Mouse (Mus musculus) layer of hippocampus, adult 2 months (tissue): ENCODE measurements around the gene Prrg4. TPM values are rescaled to one million over a fixed set of nuclear protein-coding genes. Genes with fewer than 3 reads are reported as not detected.

Source experiments
- DNase-seq, 2 experiments: peaks; one replicate each; pipeline ENCODE4 v3.0.0; 2022; ENCODE audit warnings: low spot score in 2 of 2
- H3K27ac ChIP-seq: fragments of 200-600 bp; 2 replicates; pipeline ENCODE4 v1.8.1; 2022
- H3K4me3 ChIP-seq: fragments of 200-600 bp; 2 replicates; pipeline ENCODE4 v1.8.1; 2022; ENCODE audit warnings: mild to moderate bottlenecking
- CTCF ChIP-seq: fragments of 200-600 bp; conservative IDR thresholded peaks from 2 replicates; pipeline ENCODE4 v1.8.1; 2022; ENCODE audit warnings: antibody characterized with exemption, mild to moderate bottlenecking, moderate library complexity
- total RNA-seq, 2 experiments: library from RNA; stranded (reverse); gene quantifications; 2 replicates each; pipeline ENCODE4 v1.2.3; 2021

Prrg4 gene
- total RNA-seq, 2 experiments from 2014 or later = 0.47 to 0.56 TPM

DNA sequence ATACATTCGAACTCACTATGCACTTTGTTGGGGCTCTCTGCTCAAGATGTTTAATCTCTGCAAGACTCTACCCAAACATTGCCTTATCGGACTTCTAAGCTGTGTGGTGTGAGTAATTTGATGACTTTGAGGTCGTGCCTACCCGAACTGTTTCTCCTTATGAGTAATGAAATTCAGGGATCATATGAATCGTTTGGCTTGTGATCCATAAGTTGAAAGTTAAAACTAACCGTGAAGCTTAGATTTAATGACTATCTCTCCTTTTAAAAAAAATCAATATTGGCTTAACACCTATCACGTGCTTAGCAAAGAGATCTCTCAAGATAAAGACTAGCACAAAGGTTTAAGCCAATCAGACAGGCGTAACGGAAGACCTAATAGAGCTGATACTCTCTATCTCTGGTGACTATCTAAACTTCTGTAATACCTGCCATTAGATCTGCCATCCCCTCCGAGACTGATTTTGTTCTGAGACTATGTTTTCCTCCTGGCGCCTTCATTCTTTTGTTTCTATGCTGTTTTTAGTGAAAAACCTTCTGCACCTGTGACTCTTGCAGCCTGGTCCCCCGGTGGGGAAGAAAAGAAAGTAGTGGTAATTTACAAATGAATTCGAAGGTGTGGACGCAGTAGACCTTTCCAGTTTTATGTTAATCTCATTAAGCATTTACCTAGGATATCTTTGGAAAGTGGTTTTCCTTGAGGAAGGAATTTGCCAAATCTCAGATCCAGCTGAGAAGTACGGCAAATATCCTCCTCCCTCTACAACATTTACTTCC, 31.9 kb downstream of the Prrg4 start:
- no peak for TF ChIP-seq CTCF
- H3K27ac ChIP-seq = peak overlapping the region; percentile 95

DNA sequence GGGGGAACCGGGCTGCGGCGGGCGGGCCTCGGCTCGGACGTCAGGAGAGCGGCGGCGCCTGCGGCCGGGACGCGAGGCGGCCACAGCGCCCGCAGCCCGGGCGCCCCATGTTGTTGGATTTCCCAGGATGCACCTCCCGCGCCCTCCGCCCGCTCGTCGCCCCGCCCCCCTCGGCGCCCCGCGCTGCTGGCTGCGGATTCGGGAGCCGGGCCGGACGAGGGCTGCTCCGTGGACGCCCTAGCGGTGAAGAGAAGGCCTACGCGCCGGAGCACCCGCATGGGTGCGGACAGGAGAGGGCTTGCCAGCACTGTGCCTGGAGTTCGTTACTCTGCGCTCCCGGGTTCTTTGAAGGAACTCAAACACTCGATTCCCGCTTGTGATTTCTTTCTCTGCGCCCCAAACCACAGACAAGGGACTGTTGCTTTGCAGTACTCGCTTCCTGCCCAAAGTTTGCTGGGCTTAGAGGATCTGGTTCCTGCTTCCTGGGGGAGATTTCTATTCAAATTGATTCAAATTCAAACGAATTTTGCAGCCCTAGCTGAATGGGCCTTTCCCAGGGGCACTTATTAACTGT, 32.7 kb downstream of the Prrg4 start:
- H3K27ac ChIP-seq = peak overlapping the region; percentile 95
- DNase-seq = peak; percentile 77 to 87
- peak; percentile 80 for TF ChIP-seq CTCF
- peak overlapping the region; percentile 87 for H3K4me3 ChIP-seq

More for the DNA sequence above, 31.9 kb downstream of the Prrg4 start:
- DNase-seq = no peak
- H3K4me3 ChIP-seq = peak overlapping the region; percentile 87

DNA sequence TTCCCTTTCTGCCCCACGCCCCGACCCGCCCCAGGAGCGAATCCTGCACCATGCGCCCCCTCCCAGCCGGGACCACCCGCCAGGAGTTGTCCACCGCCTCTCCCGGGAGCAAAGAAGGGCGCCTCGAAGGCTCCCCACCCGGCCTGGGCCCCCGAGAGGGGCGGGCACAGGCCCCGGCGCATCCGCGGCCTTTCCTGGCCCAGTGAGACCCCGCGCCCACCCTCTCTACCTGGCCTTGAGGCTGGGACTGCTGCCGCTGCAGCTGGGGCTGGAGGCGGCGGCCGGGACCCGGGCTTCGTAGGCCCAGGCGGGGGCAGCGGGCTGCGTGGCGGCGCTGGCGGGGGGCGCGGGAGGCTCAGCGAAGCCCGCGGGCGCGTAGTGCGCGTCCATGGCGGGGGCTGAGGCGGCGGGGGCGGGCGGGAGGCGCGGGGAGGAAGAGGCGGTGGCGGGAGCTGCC, 33.3 kb downstream of the Prrg4 start, which contains the start of gene Qser1:
Gene Qser1 (minus strand): TSS at position 390 of the 457 bp plus-strand sequence.
- peak within 1 kb of the TSS; percentile 95 for H3K27ac ChIP-seq
- H3K4me3 ChIP-seq = peak within 1 kb of the TSS; percentile 87
- TF ChIP-seq CTCF = no peak
- peak in 1 of 2 experiments; percentile 20 for DNase-seq

DNA sequence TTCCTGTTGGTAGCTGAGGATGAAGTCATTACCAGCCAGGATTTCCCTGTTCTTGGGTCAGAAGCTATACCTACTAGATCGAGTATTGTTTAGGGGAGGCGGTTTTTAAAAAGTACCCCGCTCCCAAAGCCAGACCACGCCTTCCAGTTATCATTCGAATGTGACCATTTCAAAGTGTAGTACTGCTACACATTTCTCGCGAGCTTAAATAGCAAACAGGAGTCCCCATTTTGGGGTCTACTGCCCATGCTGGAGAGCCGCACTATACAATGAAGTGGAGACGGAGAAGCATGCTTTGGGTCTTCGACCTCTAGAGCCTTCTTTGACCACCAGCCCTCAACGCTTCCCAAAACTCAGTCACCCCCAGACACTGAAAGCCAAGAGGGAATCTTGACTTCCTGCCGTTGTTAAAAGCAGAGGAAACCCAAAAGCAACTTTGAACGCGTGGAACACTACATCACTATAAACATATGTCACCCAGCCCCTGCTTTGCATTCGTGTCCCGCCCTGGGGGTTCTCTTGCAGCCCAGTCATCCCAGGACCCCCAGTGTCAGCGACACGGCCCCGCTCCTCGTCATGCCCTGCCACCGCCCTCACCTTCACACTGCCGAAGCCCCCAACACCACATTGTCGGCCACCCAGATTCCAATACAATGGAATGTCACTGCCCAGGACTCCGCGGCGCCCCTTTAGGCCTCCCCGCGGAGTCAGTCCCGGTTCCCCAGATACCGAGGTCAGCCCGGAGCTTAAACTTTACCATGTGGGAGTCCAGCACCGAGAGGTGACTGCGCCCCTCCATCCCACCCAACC, 33.9 kb downstream of the Prrg4 start:
- Histone ChIP-seq H3K27ac (peak overlapping the region; percentile 95), H3K4me3 (peak overlapping the region; percentile 87)
- DNase-seq = peak in 1 of 2 experiments; percentile 11
- no peak for TF ChIP-seq CTCF

DNA sequence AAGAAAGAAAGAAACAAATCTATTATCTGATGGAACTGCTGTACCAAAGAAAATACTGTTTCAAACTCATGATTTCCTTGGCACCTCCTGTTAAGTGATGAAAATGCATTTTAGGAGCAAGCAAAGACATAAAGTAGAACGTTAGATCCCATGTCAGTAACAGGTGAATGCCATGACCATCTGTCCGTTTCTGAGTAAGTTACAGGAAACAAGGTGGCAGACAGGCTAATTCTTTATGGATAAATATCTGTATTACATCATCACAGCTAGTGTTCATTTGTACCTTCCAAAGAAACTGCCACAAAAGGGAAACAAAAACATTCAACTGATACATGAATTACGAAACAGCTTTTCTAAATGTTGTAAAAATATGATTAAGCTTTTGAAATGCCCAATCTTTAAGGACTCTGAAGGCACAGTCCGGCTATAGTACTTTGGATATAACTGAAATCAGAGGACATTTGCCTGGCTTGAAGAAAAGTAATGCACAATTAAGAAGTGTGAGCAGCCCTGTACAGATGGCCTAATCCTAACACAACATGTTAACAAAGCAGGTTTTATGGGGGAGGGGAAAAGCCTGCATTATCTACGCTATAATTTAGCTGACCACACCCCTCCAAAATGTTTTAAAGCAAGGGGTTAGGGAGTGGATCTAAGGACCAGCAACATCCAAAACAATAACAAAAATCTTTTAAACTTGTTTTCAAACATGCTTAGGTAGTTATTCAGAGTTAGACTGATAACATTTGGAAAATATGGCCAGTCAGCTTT, 35.3 kb downstream of the Prrg4 start:
- Histone ChIP-seq H3K4me3 (no peak overlapping the region; the same call in 1 of the 2 replicates), H3K27ac (peak overlapping the region; percentile 95)
- no peak for DNase-seq
- no peak for TF ChIP-seq CTCF

DNA sequence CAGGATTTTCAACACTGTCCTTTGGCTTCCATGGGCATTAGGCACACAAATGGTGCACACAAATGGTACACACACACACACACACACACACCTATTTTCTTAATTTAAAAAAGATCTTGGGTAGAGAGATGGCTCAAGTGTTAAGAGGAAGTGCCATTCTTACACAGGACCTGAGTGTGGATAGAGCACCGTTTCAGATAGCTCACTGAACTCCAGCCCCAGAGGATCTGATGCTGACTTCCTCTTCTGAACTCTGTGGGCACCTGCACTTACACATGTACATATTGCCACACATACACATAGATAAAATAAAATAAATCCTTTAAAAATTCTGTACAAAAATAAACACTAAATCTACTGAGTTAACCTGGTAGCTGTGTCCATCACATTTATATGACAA, 44.2 kb downstream of the Prrg4 start:
- no peak overlapping the region for H3K27ac ChIP-seq
- no peak for DNase-seq
- TF ChIP-seq CTCF = no peak
- H3K4me3 ChIP-seq = no peak overlapping the region

Other genes starting within 250 kb of the Prrg4 start
- 10 to 100 TPM; 35.6 to 37.9 TPM for gene Tcp11l1, start 137.7 kb downstream of the Prrg4 start, total RNA-seq
- gene Pin1rt1, start 133.5 kb downstream of the Prrg4 start, total RNA-seq = not detected
- gene Depdc7, start 107.0 kb downstream of the Prrg4 start, total RNA-seq = 1 to 10 TPM; 1.6 to 2.2 TPM
- gene Qser1, start 33.1 kb downstream of the Prrg4 start, total RNA-seq = 10 to 100 TPM in 1 of 2 experiments, 1 to 10 TPM in 1; 9.8 to 11.3 TPM
- 1 to 10 TPM in 1 of 2 experiments, not detected in 1; 1.2 TPM for gene Ccdc73, start 17.9 kb upstream of the Prrg4 start, total RNA-seq
- 10 to 100 TPM; 92.7 to 97.6 TPM for gene Eif3m, start 167.2 kb upstream of the Prrg4 start, total RNA-seq
- not detected for gene Gm11060, start 242.1 kb upstream of the Prrg4 start, total RNA-seq